Mouse (Mus musculus): ENCODE results near the gene Zfp365.

The Zfp365 gene

GRCm38 (mm10) chr10:67841596-67841995 is 70.9 kb downstream of the Zfp365 start:
- no peak for DNase-seq (ENCODE audit: low read depth)

DNA sequence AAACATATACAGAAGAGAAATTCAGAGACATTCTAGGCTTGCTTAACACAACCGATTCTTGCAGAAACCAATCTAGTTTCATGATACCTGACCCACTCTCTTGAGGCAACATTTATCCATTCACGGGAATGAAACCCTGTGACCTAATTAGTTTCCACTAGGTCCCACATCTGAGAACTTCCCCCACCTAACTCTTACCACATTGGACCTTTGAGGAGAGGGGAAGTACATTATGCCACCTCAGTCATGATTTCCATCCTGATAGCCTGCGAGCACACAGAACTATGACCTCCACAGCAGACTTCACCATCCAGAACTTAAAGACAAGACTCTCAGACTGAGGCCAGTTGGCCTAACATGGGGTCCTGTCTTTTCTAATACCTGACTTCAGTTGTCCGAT is 71.7 kb downstream of the Zfp365 start:
- no peak for DNase-seq (ENCODE audit: low read depth)

DNA sequence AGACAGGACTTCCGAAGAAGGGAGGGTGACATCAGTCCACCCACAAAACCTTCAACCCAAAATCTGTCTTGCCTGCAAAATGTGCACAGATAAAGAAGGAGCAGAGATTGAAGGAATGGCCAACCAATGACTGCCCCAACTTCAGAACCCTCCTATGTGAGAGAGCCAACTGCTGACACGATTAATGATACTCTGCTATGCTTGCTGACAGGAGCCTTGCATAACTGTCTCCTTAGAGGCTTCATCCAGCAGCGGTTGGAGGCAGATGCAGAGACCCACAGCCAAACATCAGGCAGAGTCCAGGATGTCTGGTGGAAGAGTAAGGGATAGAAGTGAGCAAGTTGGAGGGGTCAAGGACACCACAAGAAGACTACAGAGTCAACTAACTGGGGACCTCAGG is 73.3 kb downstream of the Zfp365 start:
- DNase-seq (ENCODE audit: low read depth): no peak

DNA sequence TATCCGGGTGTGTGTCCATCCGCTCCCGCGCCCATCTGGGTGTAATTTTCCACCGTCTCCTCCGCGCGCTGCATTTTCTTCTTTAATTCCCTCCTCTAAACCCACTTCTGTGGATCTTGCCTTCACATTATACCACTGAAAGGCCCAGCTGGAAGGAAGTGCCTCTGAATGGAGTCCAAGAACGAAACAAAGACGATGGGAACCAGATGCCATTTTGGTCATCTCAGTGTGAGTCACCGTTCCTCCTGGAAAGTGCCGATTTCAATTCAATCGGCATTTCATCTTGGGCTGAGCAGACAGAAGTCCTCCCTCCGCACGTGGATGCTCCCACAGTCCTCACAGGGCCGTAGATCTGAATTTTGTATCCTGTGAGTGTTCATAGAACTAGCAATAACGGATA is 76.0 kb downstream of the Zfp365 start:
- no peak for DNase-seq (ENCODE audit: low read depth)
